31 mouse cellular contexts compared by ENCODE assay signal in genomic region chr19:7616231-7616930, GRCm38 (mm10). TPM values are rescaled to one million over a fixed set of nuclear protein-coding genes. Genes with fewer than 3 reads are reported as not detected.
DNase-seq lines count a peak whose midpoint lies in the region; ATAC-seq and TF ChIP-seq lines count a peak whose summit lies in the region.
"Had no signal": no experiment of that assay in that cellular context is flagged by ENCODE, and none has a peak within 500 bp of the region (broad histone marks: within the 10 kb centered on the region; RNA-seq: fewer than 3 reads in every experiment).

No protein-coding gene starts in this region.

- H3K9me3 ChIP-seq in lung, postnatal 0 days (ENCODE audit: low read length), result no peaks in the 10 kb centered on the region
- H3K9me3 ChIP-seq: embryonic facial prominence, embryonic 13.5 days; forebrain, embryonic 12.5 days; forebrain, embryonic 15.5 days; hindbrain, embryonic 10.5 days; hindbrain, embryonic 13.5 days had no signal

- 74% methylated on average over 5 of the region's 5 CpGs for WGBS in lung, postnatal 0 days

- ATAC-seq in lung, postnatal 0 days, result no peak
- ATAC-seq in frontal cortex, adult (ENCODE audit: low TSS enrichment), result no peak
- ATAC-seq: forebrain, embryonic 15.5 days; hindbrain, embryonic 16.5 days had no signal

- DNase-seq in heart, adult 11 months, result peak; percentile 72
- no peak for DNase-seq in heart, postnatal 36 days
- peak; percentile 49 for DNase-seq in lung, postnatal 0 days (ENCODE audit: low spot score)
- no peak for DNase-seq in lung, postnatal 4 days
- peak; percentile 25 for DNase-seq in Muller cell, postnatal 12 days (ENCODE audit: inconsistent ontology term)
- no peak for DNase-seq in right cerebral cortex, postnatal 25 days
- DNase-seq: adrenal gland, adult 8-10 months; adrenal gland, postnatal 25 days; cerebellum, adult 2 months; cerebellum, adult 9-11 months; cerebellum, postnatal 25 days; gastrocnemius, postnatal 10 days; gastrocnemius, postnatal 36 days had no signal

- no peak overlapping the region for H3K4me2 ChIP-seq in lung, postnatal 0 days (replicated peaks; ENCODE audit: low read depth, low read length)
- H3K4me2 ChIP-seq: embryonic facial prominence, embryonic 13.5 days; forebrain, embryonic 12.5 days; forebrain, embryonic 15.5 days; heart, embryonic 11.5 days; hindbrain, embryonic 13.5 days had no signal

- H3K9ac ChIP-seq in lung, postnatal 0 days (replicated peaks; ENCODE audit: low read depth), result no peak overlapping the region
- H3K9ac ChIP-seq: embryonic facial prominence, embryonic 13.5 days; forebrain, embryonic 12.5 days; forebrain, embryonic 15.5 days; hindbrain, embryonic 13.5 days had no signal

- no peaks in the 10 kb centered on the region for H3K4me1 ChIP-seq in lung, postnatal 0 days (ENCODE audit: insufficient read depth, low read depth, low read length)
- peaks cover 4% of the 10 kb centered on the region for H3K4me1 ChIP-seq in brown adipose tissue, adult 24 weeks (ENCODE audit: control insufficient read depth, insufficient read depth, insufficient read length, low read length)

- no peak overlapping the region for H3K27ac ChIP-seq in lung, postnatal 0 days (ENCODE audit: low read length)
- 0 out of 2 replicates have a peak overlapping the region, but pooled peaks have one; percentile 13 for H3K27ac ChIP-seq in brown adipose tissue, adult 24 weeks (replicated peaks; ENCODE audit: low read depth, low read length)
- H3K27ac ChIP-seq: embryonic facial prominence, embryonic 13.5 days; forebrain, embryonic 12.5 days; forebrain, embryonic 15.5 days; hindbrain, embryonic 10.5 days; hindbrain, embryonic 13.5 days had no signal

- H3K4me3 ChIP-seq in lung, postnatal 0 days (ENCODE audit: low read depth, low read length), result no peak overlapping the region
- H3K4me3 ChIP-seq in brown adipose tissue, adult 24 weeks (ENCODE audit: insufficient read depth, low read depth, low read length), result no peak overlapping the region
- H3K4me3 ChIP-seq: embryonic facial prominence, embryonic 13.5 days; erythroblast, embryonic 14.5 days; forebrain, embryonic 12.5 days; forebrain, embryonic 15.5 days; hindbrain, embryonic 10.5 days; hindbrain, embryonic 13.5 days had no signal

- intact Hi-C loops in heart, postnatal 36 days (cut with DNase I), result loop anchor here (5.0 to 10.0 kb wide), 2 partner anchors 174 to 382 kb away; no protein-coding TSS in a partner anchor

- no peaks in the 10 kb centered on the region for H3K36me3 ChIP-seq in lung, postnatal 0 days (ENCODE audit: insufficient read depth, low read length)
- H3K36me3 ChIP-seq: embryonic facial prominence, embryonic 13.5 days; forebrain, embryonic 12.5 days; forebrain, embryonic 15.5 days; hindbrain, embryonic 10.5 days; hindbrain, embryonic 13.5 days had no signal

- no peak for TF ChIP-seq EP300 in lung, postnatal 0 days (IDR thresholded peaks at IDR 0.05)

- H3K27me3 ChIP-seq in lung, postnatal 0 days (replicated peaks; ENCODE audit: insufficient read depth, low read length), result no peaks in the 10 kb centered on the region
- H3K27me3 ChIP-seq: forebrain, embryonic 15.5 days had no signal

- no peak for TF ChIP-seq CTCF in lung, postnatal 0 days (IDR thresholded peaks at IDR 0.05)

RNA-seq across cellular contexts. Expression of gene Hrasls5, which starts 4.0 kb away (rescaled TPM):
- not detected for total RNA-seq in heart, postnatal 36 days (2021)
- polyA plus RNA-seq in lung, postnatal 0 days (2015; fragmentation: Nextera tagmentation; extraction: Ambion mirVana), result 0.18 TPM in 1 of 2 replicates, not detected in the other
- 2.6 TPM in 1 of 2 replicates, not detected in the other for polyA plus RNA-seq in brown adipose tissue, adult 24 weeks (2012; ENCODE audit: insufficient read depth, insufficient read length, missing spikeins)
- total RNA-seq: adrenal gland, postnatal 25 days; common myeloid progenitor, adult 5-6 weeks; ES-E14; gastrocnemius, adult 18-20 months; gastrocnemius, postnatal 10 days; gastrocnemius, postnatal 36 days; granulocyte monocyte progenitor cell, adult 5-6 weeks; heart, adult 8-10 months had no signal
- polyA plus RNA-seq: brain, embryonic 14.5 days; embryonic facial prominence, embryonic 13.5 days; erythroblast, embryonic 14.5 days; forebrain, embryonic 12.5 days; forebrain, embryonic 15.5 days; heart, embryonic 11.5 days; heart, embryonic 14.5 days; heart, postnatal 0 days; hindbrain, embryonic 10.5 days; hindbrain, embryonic 13.5 days; hindbrain, embryonic 16.5 days had no signal

RNA-seq across cellular contexts. Expression of gene Lgals12, which starts 9.4 kb away (rescaled TPM):
- under 1 TPM in 1 of 2 experiments, not detected in 1; 0.78 TPM for total RNA-seq in heart, postnatal 36 days (2021)
- polyA plus RNA-seq in lung, postnatal 0 days (2015; fragmentation: Nextera tagmentation; extraction: Ambion mirVana), result 0.36 and 0.54 TPM in 2 replicates
- 78.7 and 93.6 TPM in 2 replicates for polyA plus RNA-seq in brown adipose tissue, adult 24 weeks (2012; ENCODE audit: insufficient read depth, insufficient read length, missing spikeins)
- total RNA-seq: common myeloid progenitor, adult 5-6 weeks; granulocyte monocyte progenitor cell, adult 5-6 weeks had no signal
- polyA plus RNA-seq: erythroblast, embryonic 14.5 days; heart, embryonic 11.5 days; hindbrain, embryonic 10.5 days had no signal

RNA-seq across cellular contexts. Expression of gene Pla2g16, which starts 59.1 kb away (rescaled TPM):
- total RNA-seq in heart, postnatal 36 days (2021), result 100 to 1,000 TPM; 118 to 137 TPM
- 17.9 and 19.1 TPM in 2 replicates for polyA plus RNA-seq in lung, postnatal 0 days (2015; fragmentation: Nextera tagmentation; extraction: Ambion mirVana)
- polyA plus RNA-seq in brown adipose tissue, adult 24 weeks (2012; ENCODE audit: insufficient read depth, insufficient read length, missing spikeins), result 368 and 573 TPM in 2 replicates

Comparison
In these comparisons a context has a peak if more than half of its experiments do, and no peak if none do; other contexts are left out.
1. DNase-seq: peak in heart, adult 11 months (single experiment), lung, postnatal 0 days (single experiment) and Muller cell, postnatal 12 days (single experiment); none in heart, postnatal 36 days (0 of 2), lung, postnatal 4 days (0 of 2) and right cerebral cortex, postnatal 25 days (single experiment).
2. RNA of gene Lgals12, which starts 9.4 kb away (polyA plus RNA-seq): 78.7 to 93.6 TPM in brown adipose tissue, adult 24 weeks; 0.36 to 0.54 TPM in lung, postnatal 0 days; every median in the first group is over 10 times any median in the second.
3. RNA of gene Pla2g16, which starts 59.1 kb away (polyA plus RNA-seq): 368 to 573 TPM in brown adipose tissue, adult 24 weeks; 17.9 to 19.1 TPM in lung, postnatal 0 days; every median in the first group is over 10 times any median in the second.